Mouse (Mus musculus) MEL (cell line): ENCODE results near the gene Agbl5.
"Not testable (repeated sequence)": the region's sequence is repeated elsewhere in the genome, so short reads cannot be mapped to it uniquely, and the experiment has no call there.

Experiments
- CHD2 ChIP-seq: IDR thresholded peaks from 2 replicates; pipeline ENCODE4 v1.6.1; 2011; ENCODE audit warnings: low read length, improper control_type of control experiment
- CTCF ChIP-seq, 3 experiments: IDR thresholded peaks in 2 of 3; conservative IDR thresholded peaks in 1 of 3; 2 replicates each; pipeline ENCODE4 v1.5.1; 2011 to 2012; ENCODE audit warnings: low read length in 3 of 3, low read depth in 2 of 3, mild to moderate bottlenecking in 2 of 3, improper control_type of control experiment in 1 of 3, inconsistent platforms in 1 of 3, mixed read lengths in 1 of 3, moderate library complexity in 1 of 3; ENCODE audit not compliant: control insufficient read depth in 1 of 3, insufficient read depth in 1 of 3, poor library complexity in 1 of 3, severe bottlenecking in 1 of 3
- EP300 ChIP-seq, 2 experiments: IDR thresholded peaks; 2 replicates each; pipeline ENCODE4 v1.6.1; 2011; ENCODE audit warnings: improper control_type of control experiment in 2 of 2, low read length in 2 of 2, low read depth in 1 of 2, mild to moderate bottlenecking in 1 of 2
- POLR2A ChIP-seq, 2 experiments: IDR thresholded peaks; 2 replicates each; pipeline ENCODE4 v1.6.1; 2011 to 2012; ENCODE audit warnings: low read length in 2 of 2, mild to moderate bottlenecking in 2 of 2, control low read depth in 1 of 2, improper control_type of control experiment in 1 of 2, low read depth in 1 of 2, moderate library complexity in 1 of 2; ENCODE audit not compliant: control insufficient read depth in 1 of 2, insufficient read depth in 1 of 2, poor library complexity in 1 of 2
- RCOR1 ChIP-seq: IDR thresholded peaks from 2 replicates; pipeline ENCODE4 v1.6.1; 2012; ENCODE audit warnings: low read depth, mild to moderate bottlenecking, inconsistent platforms, low read length, improper control_type of control experiment
- SIN3A ChIP-seq: IDR thresholded peaks from 2 replicates; pipeline ENCODE4 v1.6.1; 2012; ENCODE audit warnings: low read length, improper control_type of control experiment, inconsistent platforms
- TAL1 ChIP-seq: IDR thresholded peaks from 2 replicates; pipeline ENCODE4 v1.6.1; 2012; ENCODE audit warnings: mild to moderate bottlenecking, inconsistent platforms, low read length, moderate library complexity, mixed read lengths
- TCF12 ChIP-seq: IDR thresholded peaks from 2 replicates; pipeline ENCODE4 v1.6.1; 2014; ENCODE audit warnings: low read depth, mild to moderate bottlenecking, inconsistent platforms, low read length, improper control_type of control experiment, moderate library complexity
- USF1 ChIP-seq: IDR thresholded peaks from 2 replicates; pipeline ENCODE4 v1.6.1; 2014; ENCODE audit warnings: low read depth, mild to moderate bottlenecking, inconsistent platforms, low read length, improper control_type of control experiment, moderate library complexity
- ZC3H11A ChIP-seq: IDR thresholded peaks from 2 replicates; pipeline ENCODE4 v1.6.1; 2012; ENCODE audit warnings: low read depth, mild to moderate bottlenecking, inconsistent platforms, low read length, improper control_type of control experiment

- not testable (repeated sequence) for TF ChIP-seq CTCF (IDR thresholded peaks at IDR 0.05 in 2 of 3, conservative IDR thresholded peaks at IDR 0.05 in 1 of 3; ENCODE audit: control insufficient read depth in 1 of 3, insufficient read depth in 1 of 3, low read depth in 2 of 3, low read length in 3 of 3, poor library complexity in 1 of 3, severe bottlenecking in 1 of 3); EP300 (IDR thresholded peaks at IDR 0.05; ENCODE audit: low read depth in 1 of 2, low read length in 2 of 2); USF1; RCOR1; CHD2; TCF12; TAL1; POLR2A (IDR thresholded peaks at IDR 0.05; ENCODE audit: control insufficient read depth in 1 of 2, insufficient read depth in 1 of 2, low read depth in 1 of 2, low read length in 2 of 2, poor library complexity in 1 of 2); ZC3H11A; SIN3A
These were observed 6.7 kb upstream of the Agbl5 start for GRCm38 (mm10) chr5:30881839-30882238.
